Mouse (Mus musculus): ENCODE measurements around the gene Slc38a1. TPM values are rescaled to one million over a fixed set of nuclear protein-coding genes. Genes with fewer than 3 reads are reported as not detected.

The Slc38a1 gene
- total and polyA plus RNA-seq, 2 experiments = 0.74 to 2.0 TPM

- DNase-seq (ENCODE audit: extremely low read depth, low read depth, low spot score) = no peak
- no peak overlapping the region for H3K27ac ChIP-seq (replicated peaks; ENCODE audit: insufficient read depth, low read depth, low read length)
- TF ChIP-seq CTCF (IDR thresholded peaks at IDR 0.05; ENCODE audit: low read depth, low read length) (no peak), POLR2A (IDR thresholded peaks at IDR 0.05; ENCODE audit: extremely low read depth, insufficient read depth, low read length) (no peak)
- H3K27me3 ChIP-seq (ENCODE audit: control insufficient read depth, insufficient read depth, low read length) = no peaks in the 10 kb centered on the region
- no peak overlapping the region for H3K4me3 ChIP-seq (ENCODE audit: insufficient read depth, low read depth, low read length)
- no peak overlapping the region for H3K9ac ChIP-seq (ENCODE audit: low read depth, low read length)
- 55% methylated on average over 6 of the region's 6 CpGs for WGBS
- H3K4me1 ChIP-seq (ENCODE audit: control insufficient read depth, insufficient read depth, low read length) = no peaks in the 10 kb centered on the region
- no peaks in the 10 kb centered on the region for H3K79me2 ChIP-seq (ENCODE audit: control insufficient read depth, insufficient read depth, low read length)
- H3K36me3 ChIP-seq (ENCODE audit: control insufficient read depth, insufficient read depth, low read length) = no peaks in the 10 kb centered on the region
These were observed 115.0 kb downstream of the Slc38a1 start for GRCm38 (mm10) chr15:96527686-96528085.

- DNase-seq (ENCODE audit: extremely low read depth, low read depth, low spot score) = no peak
These were observed 118.4 kb downstream of the Slc38a1 start for GRCm38 (mm10) chr15:96524239-96524738.

More at GRCm38 (mm10) chr15:96524239-96524738, 118.4 kb downstream of the Slc38a1 start:
- Histone ChIP-seq H3K9ac (ENCODE audit: low read depth, low read length) (no peak overlapping the region), H3K27me3 (ENCODE audit: control insufficient read depth, insufficient read depth, low read length) (no peaks in the 10 kb centered on the region), H3K27ac (replicated peaks; ENCODE audit: insufficient read depth, low read depth, low read length) (no peak overlapping the region), H3K79me2 (ENCODE audit: control insufficient read depth, insufficient read depth, low read length) (no peaks in the 10 kb centered on the region), H3K4me1 (ENCODE audit: control insufficient read depth, insufficient read depth, low read length) (no peaks in the 10 kb centered on the region), H3K4me3 (ENCODE audit: insufficient read depth, low read depth, low read length) (no peak overlapping the region), H3K36me3 (ENCODE audit: control insufficient read depth, insufficient read depth, low read length) (no peaks in the 10 kb centered on the region)
- TF ChIP-seq POLR2A (IDR thresholded peaks at IDR 0.05; ENCODE audit: extremely low read depth, insufficient read depth, low read length) = no peak
- TF ChIP-seq CTCF (IDR thresholded peaks at IDR 0.05; ENCODE audit: low read depth, low read length) = no peak
- WGBS = 70% methylated on average over 9 of the region's 9 CpGs

Other genes with a start within 250 kb of the Slc38a1 start
- 29.2 and 31.1 TPM in 2 replicates for gene Scaf11, start 182.1 kb downstream of the Slc38a1 start, total RNA-seq (2014; rRNA removed)
- 10.6 and 12.1 TPM in 2 replicates for gene Scaf11, start 182.1 kb downstream of the Slc38a1 start, polyA plus RNA-seq (2012; rRNA removed)
- gene Slc38a2, start 56.8 kb upstream of the Slc38a1 start, total RNA-seq (2014; rRNA removed) = 73.9 and 85.1 TPM in 2 replicates
- gene Slc38a2, start 56.8 kb upstream of the Slc38a1 start, polyA plus RNA-seq (2012; rRNA removed) = 22.1 and 22.5 TPM in 2 replicates

Data from liver, adult 2 months (tissue).